8 mouse cellular contexts compared by ENCODE assay signal in the genomic region with DNA sequence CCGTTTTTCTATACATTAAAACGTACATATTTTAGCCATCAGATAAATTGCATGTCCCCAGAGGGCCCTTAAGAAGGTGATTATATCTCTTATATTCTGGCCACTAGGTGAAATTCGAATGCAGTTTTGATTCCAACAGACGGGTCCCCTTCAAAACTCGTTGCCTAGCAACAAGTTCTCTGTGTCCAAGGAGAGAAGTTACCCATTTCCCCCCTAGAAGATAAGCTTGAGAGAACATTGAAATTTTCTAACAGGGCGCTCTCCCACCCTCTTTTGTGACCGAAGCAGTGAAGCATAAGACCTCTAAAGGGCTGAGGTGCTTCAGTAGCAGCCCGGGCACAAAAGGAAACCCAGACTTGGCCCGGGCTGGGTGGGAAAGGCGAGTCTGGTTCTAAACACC. TPM values are rescaled to one million over a fixed set of nuclear protein-coding genes. Genes with fewer than 3 reads are reported as not detected.
A peak's percentile ranks its signal among the peaks of the same experiment; 100 is the strongest.
DNase-seq lines count a peak whose midpoint lies in the region; ATAC-seq and TF ChIP-seq lines count a peak whose summit lies in the region.

A gene (plus strand): TSS at position 324 of the 400 bp plus-strand sequence.

- no peak for TF ChIP-seq CTCF in liver, adult 2 months (IDR thresholded peaks at IDR 0.05; ENCODE audit: low read depth, low read length)
- TF ChIP-seq CTCF in olfactory bulb, adult 2 months (IDR thresholded peaks at IDR 0.05; ENCODE audit: insufficient read depth, low read depth, low read length) = no peak

- H3K27ac ChIP-seq in liver, adult 2 months (replicated peaks; ENCODE audit: insufficient read depth, low read depth, low read length) = no peak within 1 kb of the TSS
- no peak within 1 kb of the TSS for H3K27ac ChIP-seq in embryonic facial prominence, embryonic 11.5 days (replicated peaks; ENCODE audit: low read depth, low read length)
- 0 out of 2 replicates have a peak within 1 kb of the TSS, but pooled peaks have one; percentile 18 for H3K27ac ChIP-seq in intestine, embryonic 16.5 days (ENCODE audit: low read length)
- no peak within 1 kb of the TSS for H3K27ac ChIP-seq in olfactory bulb, adult 2 months (ENCODE audit: insufficient read depth, low read depth, low read length)

- H3K4me2 ChIP-seq in embryonic facial prominence, embryonic 11.5 days (ENCODE audit: low read depth, low read length) = peak within 1 kb of the TSS; percentile 87
- peak within 1 kb of the TSS; percentile 96 for H3K4me2 ChIP-seq in intestine, embryonic 16.5 days (ENCODE audit: low read depth, low read length)

- H3K9ac ChIP-seq in liver, adult 2 months (ENCODE audit: low read depth, low read length) = peak within 1 kb of the TSS; percentile 10
- peak within 1 kb of the TSS; percentile 51 for H3K9ac ChIP-seq in embryonic facial prominence, embryonic 11.5 days (replicated peaks; ENCODE audit: low read length)
- H3K9ac ChIP-seq in intestine, embryonic 16.5 days (ENCODE audit: low read depth, low read length) = peak within 1 kb of the TSS; percentile 68

- no peak for DNase-seq in liver, adult 2 months (ENCODE audit: extremely low read depth, low read depth, low spot score)
- no peak for DNase-seq in liver
- peak; percentile 57 for DNase-seq in embryonic facial prominence, embryonic 11.5 days (ENCODE audit: low spot score)
- DNase-seq in urinary bladder, adult 18-20 months (ENCODE audit: low spot score in 2 of 2) = no peak
- DNase-seq in gastrocnemius, postnatal 10 days = no peak
- no peak for DNase-seq in left cerebral cortex, postnatal 36 days (ENCODE audit: low spot score in 2 of 2)

- 34% methylated on average over 10 of the region's 10 CpGs for WGBS in liver, adult 2 months
- WGBS in embryonic facial prominence, embryonic 11.5 days = 18% methylated on average over 10 of the region's 10 CpGs
- WGBS in intestine, embryonic 16.5 days = 20% methylated on average over 10 of the region's 10 CpGs
- 14% methylated on average over 10 of the region's 10 CpGs for WGBS in olfactory bulb, adult 2 months

- no peaks in the 10 kb centered on the region for H3K79me2 ChIP-seq in liver, adult 2 months (ENCODE audit: control insufficient read depth, insufficient read depth, low read length)

- 0 out of 2 replicates have a peak, but pooled peaks cover 3% of the 10 kb centered on the region for H3K4me1 ChIP-seq in liver, adult 2 months (ENCODE audit: control insufficient read depth, insufficient read depth, low read length)
- no peaks in the 10 kb centered on the region for H3K4me1 ChIP-seq in embryonic facial prominence, embryonic 11.5 days (ENCODE audit: control insufficient read depth, insufficient read depth, low read length)
- peaks cover 4% of the 10 kb centered on the region for H3K4me1 ChIP-seq in intestine, embryonic 16.5 days (ENCODE audit: control insufficient read depth, insufficient read depth, low read length)
- peaks cover 9% of the 10 kb centered on the region for H3K4me1 ChIP-seq in olfactory bulb, adult 2 months (ENCODE audit: control insufficient read depth, insufficient read depth, low read length)

- H3K9me3 ChIP-seq in embryonic facial prominence, embryonic 11.5 days (replicated peaks; ENCODE audit: control insufficient read depth, low read length) = no peaks in the 10 kb centered on the region
- H3K9me3 ChIP-seq in intestine, embryonic 16.5 days (ENCODE audit: control insufficient read depth, low read length) = no peaks in the 10 kb centered on the region

- no peak for ATAC-seq in embryonic facial prominence, embryonic 11.5 days (replicated peaks; ENCODE audit: insufficient number of reproducible peaks, low FRiP score, low TSS enrichment, low read depth)
- no peak for ATAC-seq in intestine, embryonic 16.5 days

- TF ChIP-seq POLR2A in liver, adult 2 months (IDR thresholded peaks at IDR 0.05; ENCODE audit: extremely low read depth, insufficient read depth, low read length) = no peak
- TF ChIP-seq POLR2A in olfactory bulb, adult 2 months (IDR thresholded peaks at IDR 0.05; ENCODE audit: insufficient read depth, low read depth, low read length) = no peak

- peaks cover 7% of the 10 kb centered on the region; the same call in 1 of the 2 replicates for H3K27me3 ChIP-seq in liver, adult 2 months (ENCODE audit: control insufficient read depth, insufficient read depth, low read length)
- H3K27me3 ChIP-seq in embryonic facial prominence, embryonic 11.5 days (ENCODE audit: control insufficient read depth, insufficient read depth, low read length) = no peaks in the 10 kb centered on the region
- H3K27me3 ChIP-seq in intestine, embryonic 16.5 days (replicated peaks; ENCODE audit: control insufficient read depth, insufficient read depth, low read length) = peaks cover 3% of the 10 kb centered on the region; the same call in 1 of the 2 replicates

- H3K4me3 ChIP-seq in liver, adult 2 months (ENCODE audit: insufficient read depth, low read depth, low read length) = peak within 1 kb of the TSS; percentile 64
- peak within 1 kb of the TSS; percentile 48 for H3K4me3 ChIP-seq in embryonic facial prominence, embryonic 11.5 days (ENCODE audit: low read depth, low read length)
- H3K4me3 ChIP-seq in intestine, embryonic 16.5 days (ENCODE audit: low read length) = peak within 1 kb of the TSS; percentile 63
- H3K4me3 ChIP-seq in olfactory bulb, adult 2 months (ENCODE audit: insufficient read depth, low read depth, low read length) = peak within 1 kb of the TSS; percentile 65

- intact Hi-C loops in left cerebral cortex, postnatal 36 days (cut with DNase I) = no loop called here

- no peaks in the 10 kb centered on the region for H3K36me3 ChIP-seq in liver, adult 2 months (ENCODE audit: control insufficient read depth, insufficient read depth, low read length)
- H3K36me3 ChIP-seq in embryonic facial prominence, embryonic 11.5 days (replicated peaks; ENCODE audit: control insufficient read depth, insufficient read depth, low read depth, low read length) = no peaks in the 10 kb centered on the region
- no peaks in the 10 kb centered on the region for H3K36me3 ChIP-seq in intestine, embryonic 16.5 days (ENCODE audit: control insufficient read depth, insufficient read depth, low read length)

RNA-seq across cellular contexts. Expression of the gene that starts here (rescaled TPM):
- not detected in 2 replicates for total RNA-seq in liver, adult 2 months (2014; rRNA removed)
- polyA plus RNA-seq in liver, adult 2 months (2012; rRNA removed) = not detected in 2 replicates
- 0.67 and 1.4 TPM in 2 replicates for polyA plus RNA-seq in embryonic facial prominence, embryonic 11.5 days (2014; fragmentation: Nextera tagmentation; extraction: Ambion mirVana)
- 0.42 and 0.78 TPM in 2 replicates for polyA plus RNA-seq in intestine, embryonic 16.5 days (2015; fragmentation: Nextera tagmentation; extraction: Ambion mirVana)
- not detected in 2 replicates for polyA plus RNA-seq in olfactory bulb, adult 2 months (2012; ENCODE audit: insufficient read depth, insufficient read length, low replicate concordance, missing spikeins)
- total RNA-seq in gastrocnemius, postnatal 10 days (2021) = not detected
- under 1 TPM; 0.54 to 0.59 TPM for total RNA-seq in left cerebral cortex, postnatal 36 days (2021)

Comparison
In these comparisons a context has a peak if more than half of its experiments do, and no peak if none do; other contexts are left out.
1. H3K9ac ChIP-seq: peak in every context shown above with its lines; median percentile 68 in intestine, embryonic 16.5 days; 51 in embryonic facial prominence, embryonic 11.5 days; 10 in liver, adult 2 months.